ENCODE assay signal across 24 mouse cellular contexts in genomic region chr14:11938912-11939311, GRCm38 (mm10).
A peak's percentile ranks its signal among the peaks of the same experiment; 100 is the strongest.
DNase-seq lines count a peak whose midpoint lies in the region; ATAC-seq and TF ChIP-seq lines count a peak whose summit lies in the region.
"Had no signal": no experiment of that assay in that cellular context is flagged by ENCODE, and none has a peak within 500 bp of the region (broad histone marks: within the 10 kb centered on the region; RNA-seq: fewer than 3 reads in every experiment).

No protein-coding gene starts in this region.

- no peaks in the 10 kb centered on the region for H3K36me3 ChIP-seq in myocyte (ENCODE audit: control insufficient read depth, insufficient read depth)
- H3K36me3 ChIP-seq: G1E had no signal

- CTCF ChIA-PET in Patski (lab: Charles Lee): interaction anchor here (1.4 to 1.6 kb wide), 3 partner anchors 9 to 16 kb away, joined by 3 to 4 read pairs (median 4); no protein-coding TSS in a partner anchor

- ATAC-seq in Patski: peak; percentile 99
- ATAC-seq: activated CD4-positive, CD25-positive, alpha-beta regulatory T cell, adult 4 months; CD4-positive, CD25-positive, alpha-beta regulatory T cell, adult 4 months had no signal

- DNase-seq in heart, adult 11 months: peak; percentile 16
- no peak for DNase-seq in heart, postnatal 14 days
- peak; percentile 48 for DNase-seq in Muller cell, postnatal 12 days (ENCODE audit: inconsistent ontology term)
- peak; percentile 72 for DNase-seq in Patski (ENCODE audit: low read depth, low spot score)
- DNase-seq in cerebellum, postnatal 25 days: no peak
- DNase-seq in T-cell, adult 2 months (ENCODE audit: low spot score): no peak
- DNase-seq in urinary bladder, adult 18-20 months (ENCODE audit: low spot score in 2 of 2): no peak
- DNase-seq: adrenal gland, adult 2 months; adrenal gland, adult 8-10 months; adrenal gland, postnatal 10 days; adrenal gland, postnatal 14 days; adrenal gland, postnatal 25 days; adrenal gland, postnatal 36 days; B cell, adult 2 months; cerebellum, adult 11 months; cerebellum, adult 11-12 months; cerebellum, adult 18-20 months; cerebellum, adult 2 months; cerebellum, adult 8-10 months had no signal

- peak overlapping the region; percentile 24 for H3K4me2 ChIP-seq in myocyte (ENCODE audit: low read depth)

- no peak for TF ChIP-seq POLR2A in myocyte (IDR thresholded peaks at IDR 0.05; ENCODE audit: insufficient read length, low read depth)

- no peak overlapping the region for H3K4me3 ChIP-seq in myocyte

- TF ChIP-seq CTCF in Patski (IDR thresholded peaks at IDR 0.05): no peak

- POLR2A ChIA-PET in Patski (lab: Charles Lee): no interaction called here

- no peak overlapping the region for H3ac ChIP-seq in myocyte (ENCODE audit: control insufficient read depth, insufficient read length)

- intact Hi-C loops in heart, postnatal 14 days (cut with DNase I): no loop called here

- in situ Hi-C loops in Patski (cut with MboI; ENCODE audit: low pct_unique_long_range_greater_than_20kb): loop anchor here (10.0 to 25.0 kb wide), 2 partner anchors 348 to 384 kb away; partner anchors contain the start of genes 3830406C13Rik, Gm49355 and Ptprg

- H3K27me3 ChIP-seq in Patski (no peaks in the 10 kb centered on the region), myocyte (ENCODE audit: control insufficient read depth, insufficient read depth, insufficient read length) (no peaks in the 10 kb centered on the region)
- H3K27me3 ChIP-seq: CH12.LX had no signal

- H3K79me2 ChIP-seq in myocyte (ENCODE audit: control insufficient read depth, insufficient read depth): no peaks in the 10 kb centered on the region

TF ChIP-seq in myocyte, 11 proteins besides CTCF, POLR2A, EP300 and RAD21:
- no peak for TF ChIP-seq TCF12 (IDR thresholded peaks at IDR 0.05; ENCODE audit: insufficient read depth, poor library complexity, severe bottlenecking)
- TF ChIP-seq CEBPB (IDR thresholded peaks at IDR 0.05; ENCODE audit: insufficient read depth, poor library complexity, severe bottlenecking): no peak
- TF ChIP-seq TCF3 (IDR thresholded peaks at IDR 0.05; ENCODE audit: insufficient read length, low read depth): no peak
- no peak for TF ChIP-seq MAX (IDR thresholded peaks at IDR 0.05; ENCODE audit: low read depth)
- no peak for TF ChIP-seq E2F4 (IDR thresholded peaks at IDR 0.05; ENCODE audit: insufficient read depth)
- TF ChIP-seq POLR2AphosphoS2 (IDR thresholded peaks at IDR 0.05; ENCODE audit: insufficient read length, low read depth): no peak
- TF ChIP-seq MYOD1 (IDR thresholded peaks at IDR 0.05; ENCODE audit: control insufficient read depth in 1 of 3, insufficient read length in 2 of 3, low read depth in 2 of 3): no peak
- no peak for TF ChIP-seq REST (IDR thresholded peaks at IDR 0.05; ENCODE audit: insufficient read depth, insufficient read length)
- TF ChIP-seq SRF (IDR thresholded peaks at IDR 0.05; ENCODE audit: control insufficient read depth, insufficient read length, low read depth): no peak
- no peak for TF ChIP-seq USF1 (IDR thresholded peaks at IDR 0.05; ENCODE audit: low read depth)
- no peak for TF ChIP-seq MYOG (IDR thresholded peaks at IDR 0.05; ENCODE audit: control insufficient read depth in 1 of 3, insufficient read depth in 1 of 3, insufficient read length in 2 of 3, low read depth in 2 of 3)

Comparison
In these comparisons a context has a peak if more than half of its experiments do, and no peak if none do; other contexts are left out.
1. DNase-seq: peak in heart, adult 11 months (single experiment), Muller cell, postnatal 12 days (single experiment) and Patski (single experiment); none in heart, postnatal 14 days (0 of 2), cerebellum, postnatal 25 days (0 of 2), T-cell, adult 2 months (single experiment) and urinary bladder, adult 18-20 months (0 of 2).